Mouse (Mus musculus): Measurements from ENCODE around the gene Camk1d.

DNA sequence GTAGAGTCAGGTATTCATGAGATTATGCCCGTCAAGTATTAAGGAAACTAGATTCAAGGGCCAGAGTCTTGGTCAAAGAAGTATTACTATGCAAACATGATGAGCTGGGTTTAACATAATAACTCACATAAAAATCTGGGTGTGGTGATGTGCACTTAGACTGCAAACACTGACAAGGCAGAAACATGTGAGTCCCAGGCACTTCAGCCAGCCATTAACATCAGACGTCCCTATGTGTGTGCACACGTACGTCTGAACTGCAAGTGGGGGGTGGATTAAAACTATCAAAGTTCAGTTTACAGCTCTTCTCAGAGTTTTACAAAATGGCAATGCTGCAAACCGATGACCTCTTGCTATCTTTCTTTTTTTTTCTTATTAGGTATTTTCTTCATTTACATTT lies 68.0 kb downstream of the Camk1d start:
- no peak for TF ChIP-seq ZNF384 (IDR thresholded peaks at IDR 0.05; ENCODE audit: low read depth, low read length)
- no peak for TF ChIP-seq CHD2 (IDR thresholded peaks at IDR 0.05; ENCODE audit: low read depth, low read length)
- TF ChIP-seq MAFK (IDR thresholded peaks at IDR 0.05; ENCODE audit: insufficient read depth, low read depth, low read length) = no peak
- no peak for TF ChIP-seq ZC3H11A (IDR thresholded peaks at IDR 0.05; ENCODE audit: borderline replicate concordance, low read depth, low read length)
